Mouse (Mus musculus) ES-E14 (cell line): ENCODE measurements at regions not wholly inside any gene's neighbourhood (a gene's known extent, or its start where the extent isn't known, plus 50 kb on each side); places are given as distances from the start of the nearest gene placed in this dataset.

ENCODE experiments used
- CHD2 ChIP-seq: IDR thresholded peaks from 2 replicates; pipeline ENCODE4 v1.6.1; 2014; ENCODE audit warnings: mild to moderate bottlenecking, low read depth, low read length, inconsistent platforms
- HCFC1 ChIP-seq: IDR thresholded peaks from 2 replicates; pipeline ENCODE4 v1.6.1; 2012; ENCODE audit warnings: low read length, inconsistent platforms, borderline replicate concordance; ENCODE audit not compliant: insufficient read depth
- MAFK ChIP-seq: IDR thresholded peaks from 2 replicates; pipeline ENCODE4 v1.6.1; 2014; ENCODE audit warnings: mild to moderate bottlenecking, low read depth, low read length, inconsistent platforms; ENCODE audit not compliant: insufficient read depth
- ZC3H11A ChIP-seq: IDR thresholded peaks from 2 replicates; pipeline ENCODE4 v1.6.1; 2012; ENCODE audit warnings: low read depth, mild to moderate bottlenecking, inconsistent platforms, low read length, borderline replicate concordance
- ZNF384 ChIP-seq: IDR thresholded peaks from 2 replicates; pipeline ENCODE4 v1.6.1; 2012; ENCODE audit warnings: low read depth, low read length, inconsistent platforms

- TF ChIP-seq MAFK (no peak), ZC3H11A (no peak), HCFC1 (no peak), ZNF384 (no peak), CHD2 (no peak)
Measured at GRCm38 (mm10) chr11:44046083-44046482, 145.1 kb upstream of the Adra1b start.
